Mouse (Mus musculus): Measurements from ENCODE around the gene Shq1.

Shq1 gene

GRCm38 (mm10) chr6:100667644-100668043 is 3.3 kb downstream of the Shq1 start:
- no peak for DNase-seq

GRCm38 (mm10) chr6:100662224-100662623 is 8.7 kb downstream of the Shq1 start:
- no peak for DNase-seq

- no peak for DNase-seq
Observed at GRCm38 (mm10) chr6:100660395-100660794, 10.6 kb downstream of the Shq1 start.

GRCm38 (mm10) chr6:100652535-100652934 is 18.4 kb downstream of the Shq1 start:
- no peak for DNase-seq

GRCm38 (mm10) chr6:100647196-100647595 is 23.8 kb downstream of the Shq1 start:
- peak; percentile 11 for DNase-seq

GRCm38 (mm10) chr6:100645469-100646201 is 25.3 kb downstream of the Shq1 start:
- peak; percentile 44 for DNase-seq

DNA sequence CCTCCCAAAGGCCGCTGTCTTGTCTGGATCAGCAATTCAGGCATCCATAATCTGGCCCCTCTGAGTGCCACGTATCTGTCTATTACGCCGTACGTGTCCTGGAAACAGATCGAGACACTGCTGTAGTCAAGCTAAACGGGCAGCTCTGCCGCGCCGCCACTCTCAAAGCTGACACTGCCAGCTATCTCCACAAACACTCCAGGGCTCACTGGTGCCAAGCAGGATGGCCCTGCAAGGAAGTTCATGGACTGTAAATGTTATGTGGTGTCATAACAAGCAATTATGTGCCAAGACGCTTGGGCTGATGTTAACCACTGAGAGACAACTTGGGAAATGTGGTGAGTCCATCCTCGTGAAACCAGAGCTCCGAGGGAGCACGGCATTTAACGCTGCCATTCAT is 26.3 kb downstream of the Shq1 start:
- DNase-seq: no peak

- no peak for DNase-seq
Observed at GRCm38 (mm10) chr6:100642786-100643185, 28.2 kb downstream of the Shq1 start.

- no peak for DNase-seq
Observed at GRCm38 (mm10) chr6:100640591-100640990, 30.4 kb downstream of the Shq1 start.

DNA sequence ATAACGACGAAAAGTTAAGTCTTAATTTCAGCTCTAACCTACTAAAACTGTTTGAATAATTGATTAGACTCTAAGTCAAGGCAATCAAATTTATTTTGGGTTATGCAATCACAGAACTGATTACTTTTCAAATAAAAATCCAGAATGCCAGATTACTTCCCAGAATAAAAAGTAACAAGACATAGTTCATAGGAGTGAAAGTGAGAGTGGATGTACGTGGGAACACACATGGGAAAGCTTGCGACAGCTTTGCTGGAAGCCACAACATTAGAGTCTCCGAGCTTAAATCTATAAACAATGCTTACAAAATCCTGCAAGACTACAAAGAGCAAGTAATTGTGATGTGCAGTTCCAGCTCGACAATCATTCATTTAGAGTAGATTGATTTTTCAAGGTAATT is 41.9 kb downstream of the Shq1 start:
- DNase-seq: no peak

DNA sequence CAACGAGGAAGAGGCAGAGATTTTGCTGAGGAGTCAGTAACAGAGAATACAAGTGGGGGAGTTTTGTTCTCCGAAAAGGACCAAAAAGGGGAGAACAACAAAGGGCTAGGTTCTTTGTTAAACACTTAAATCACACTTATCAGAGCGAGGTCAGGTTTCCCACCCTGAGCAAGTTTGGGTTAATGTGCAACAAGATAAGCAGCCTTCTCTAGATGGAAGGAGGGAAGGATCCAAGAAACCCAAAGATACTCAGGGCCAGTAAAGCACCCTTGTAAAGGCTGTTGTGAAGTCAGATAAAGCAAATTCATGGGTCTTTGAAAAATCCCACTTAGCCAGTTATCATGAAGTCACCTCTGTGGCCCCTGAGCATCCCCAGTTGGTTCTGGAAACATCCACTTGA is 42.7 kb downstream of the Shq1 start:
- no peak for DNase-seq

DNA sequence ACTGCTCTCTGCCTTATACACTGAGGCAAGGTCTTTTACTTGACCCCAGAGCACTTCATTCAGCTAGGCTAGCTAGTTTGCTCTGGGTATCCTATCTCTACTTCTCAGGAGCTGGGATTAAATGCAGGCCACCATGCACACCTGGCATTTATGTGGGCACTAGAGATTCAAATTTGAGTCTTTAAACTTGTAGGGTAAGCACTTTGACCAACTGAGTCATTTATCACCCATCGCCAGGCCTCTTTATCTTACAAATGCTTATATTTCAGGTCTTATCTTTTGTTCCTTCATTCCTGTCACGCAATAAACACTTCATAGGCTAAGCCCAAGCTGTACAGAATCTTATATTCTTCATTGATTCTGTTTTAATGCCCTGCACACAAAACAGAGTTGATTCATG is 47.0 kb downstream of the Shq1 start:
- no peak for DNase-seq

DNA sequence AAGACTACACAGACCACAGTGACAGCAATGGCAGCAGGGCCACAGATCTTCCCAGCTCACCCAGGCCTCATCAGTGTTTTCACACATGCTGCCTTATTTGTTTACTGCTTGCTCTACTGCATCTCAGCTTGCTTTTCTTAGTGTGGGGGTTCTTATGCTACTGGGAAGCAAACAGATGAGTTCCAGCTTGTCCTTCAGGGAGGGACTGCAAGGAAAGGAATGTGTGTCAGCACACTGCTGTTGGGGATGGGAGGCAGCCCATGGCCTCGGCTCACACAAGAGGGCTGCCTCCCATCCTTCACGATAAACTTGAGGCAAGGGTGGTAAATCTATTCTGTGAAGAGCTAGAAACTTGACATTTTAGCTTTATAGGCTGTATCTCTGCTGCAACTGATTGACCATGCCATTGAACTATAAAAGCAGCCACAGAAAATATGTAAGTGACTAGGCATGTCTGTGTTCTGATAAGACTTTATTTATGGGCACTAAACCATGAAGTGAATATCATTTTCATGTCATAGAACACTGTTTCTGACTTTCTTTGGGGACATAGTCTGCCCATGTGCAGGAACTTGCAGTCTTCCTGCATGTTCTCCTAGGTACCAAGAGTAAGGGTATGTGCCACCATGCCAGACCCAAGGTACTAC is 48.0 kb downstream of the Shq1 start:
- no peak for DNase-seq

GRCm38 (mm10) chr6:100620411-100620810 is 50.5 kb downstream of the Shq1 start:
- no peak for DNase-seq

DNA sequence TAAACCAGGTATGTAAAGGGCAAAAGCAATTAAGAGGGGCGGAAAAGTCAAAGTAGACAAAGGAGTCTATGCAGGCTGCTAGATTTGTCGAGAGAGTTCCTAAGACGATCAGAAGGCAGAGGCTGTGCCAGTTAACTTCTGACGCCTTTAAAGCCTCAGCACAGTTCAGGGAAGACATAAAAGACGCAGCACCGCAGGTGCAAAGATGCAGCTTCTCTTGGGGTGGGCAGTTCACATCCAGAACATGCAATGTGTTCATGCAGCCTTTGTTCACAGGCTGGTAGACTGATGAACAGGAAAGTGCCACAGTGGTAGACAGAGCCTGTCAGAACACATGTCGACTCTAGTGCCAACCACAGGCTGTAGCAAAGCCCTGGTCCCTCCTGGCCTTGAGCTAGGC is 51.6 kb downstream of the Shq1 start:
- DNase-seq: no peak

- DNase-seq: no peak
Observed at GRCm38 (mm10) chr6:100616133-100616532, 54.8 kb downstream of the Shq1 start.

- DNase-seq: no peak
Observed at GRCm38 (mm10) chr6:100613593-100614267, 57.2 kb downstream of the Shq1 start.

GRCm38 (mm10) chr6:100610897-100611575 is 59.9 kb downstream of the Shq1 start:
- no peak for DNase-seq

DNA sequence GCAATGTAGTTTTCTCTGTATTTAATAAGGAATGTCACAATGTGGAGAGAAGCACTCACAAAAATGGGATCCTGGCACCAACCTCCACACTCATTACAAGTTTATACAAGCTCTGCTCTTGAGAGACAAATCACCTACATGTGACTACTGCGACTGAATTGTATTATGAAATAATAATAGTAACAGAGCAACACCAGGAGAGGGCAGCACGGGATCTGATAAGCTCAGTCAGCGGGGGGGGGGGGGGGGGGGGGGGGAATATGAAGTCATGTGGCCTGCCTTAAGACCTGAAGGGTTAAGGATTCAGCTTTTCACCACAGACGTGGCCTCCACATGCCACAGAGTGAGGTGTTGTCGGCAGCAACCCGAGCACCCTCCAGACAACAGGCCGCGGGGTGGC is 60.8 kb downstream of the Shq1 start:
- DNase-seq: peak; percentile 13

DNA sequence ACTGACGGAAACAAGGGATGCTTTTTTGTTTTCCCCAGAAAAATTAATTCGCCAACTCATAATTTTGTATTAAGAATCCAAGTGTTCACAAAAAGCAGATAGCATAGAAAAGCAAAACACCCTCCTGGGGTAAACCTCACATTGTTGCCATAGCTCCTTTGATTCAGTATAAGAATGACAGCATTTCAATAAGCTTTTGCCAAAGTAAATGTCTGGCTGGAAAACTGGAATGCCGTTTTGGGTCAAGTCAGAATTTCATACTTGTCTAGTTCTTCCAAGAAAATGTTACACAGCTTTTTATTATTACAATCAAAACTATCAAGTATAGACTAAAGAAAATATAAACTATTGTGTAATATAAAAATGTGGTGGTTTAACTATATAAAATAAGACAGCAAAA is 61.7 kb downstream of the Shq1 start:
- DNase-seq: no peak

DNA sequence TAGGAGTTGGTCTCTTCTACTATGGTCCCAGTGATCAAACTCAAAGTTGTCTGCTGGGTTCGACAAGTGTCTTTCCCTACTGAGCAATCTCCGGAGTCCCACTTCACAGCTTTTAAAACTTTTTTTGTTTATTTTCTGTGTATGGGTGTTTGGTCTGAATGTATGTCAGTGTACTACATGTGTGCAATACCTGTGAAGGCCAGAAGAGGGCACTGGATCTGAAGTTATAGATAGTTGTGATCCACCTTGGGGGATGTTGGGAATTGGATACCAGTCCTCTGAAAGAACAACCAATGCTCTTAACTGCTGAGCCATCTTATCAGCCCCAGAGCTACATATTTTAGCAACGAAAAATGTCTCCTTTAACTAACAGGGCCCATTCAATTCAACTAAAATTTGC is 62.5 kb downstream of the Shq1 start:
- peak; percentile 30 for DNase-seq

GRCm38 (mm10) chr6:100606805-100607204 is 64.2 kb downstream of the Shq1 start:
- DNase-seq: no peak

- no peak for DNase-seq
Observed at GRCm38 (mm10) chr6:100603702-100604101, 67.3 kb downstream of the Shq1 start.

DNA sequence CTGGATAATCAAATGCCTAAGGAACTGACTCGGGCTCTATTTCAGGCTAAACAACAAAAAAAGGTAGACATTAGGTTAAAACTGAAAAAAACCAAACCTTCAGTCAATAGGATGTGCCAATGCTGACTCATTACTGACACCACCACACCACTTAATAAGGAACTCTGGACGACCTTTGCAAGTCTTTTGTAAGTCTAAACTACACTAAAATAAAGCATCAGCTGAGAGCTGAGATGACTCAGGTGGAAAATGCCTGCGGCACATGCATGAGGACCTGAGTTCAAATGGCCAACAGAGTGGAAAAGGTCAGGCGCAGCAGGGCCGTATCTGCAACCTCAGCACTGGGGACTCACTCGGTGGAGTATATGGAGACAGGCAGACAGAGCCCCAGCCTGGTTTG is 69.3 kb downstream of the Shq1 start:
- no peak for DNase-seq

Data from kidney, adult 9 months (tissue).